Mouse (Mus musculus) spleen, adult 2 months (tissue): ENCODE data around the gene Fhl2.

ENCODE experiments used
- CTCF ChIP-seq: fragments of 200-500 bp; IDR thresholded peaks from 2 replicates; pipeline ENCODE4 v1.5.1; 2011; ENCODE audit warnings: mild to moderate bottlenecking, inconsistent platforms; ENCODE audit not compliant: insufficient read depth, insufficient read length, insufficient replicate concordance; ENCODE audit errors: extremely low read depth
- POLR2A ChIP-seq: fragments of 200-500 bp; IDR thresholded peaks from 2 replicates; pipeline ENCODE4 v1.6.1; 2011; ENCODE audit warnings: low read depth, low read length, inconsistent platforms

DNA sequence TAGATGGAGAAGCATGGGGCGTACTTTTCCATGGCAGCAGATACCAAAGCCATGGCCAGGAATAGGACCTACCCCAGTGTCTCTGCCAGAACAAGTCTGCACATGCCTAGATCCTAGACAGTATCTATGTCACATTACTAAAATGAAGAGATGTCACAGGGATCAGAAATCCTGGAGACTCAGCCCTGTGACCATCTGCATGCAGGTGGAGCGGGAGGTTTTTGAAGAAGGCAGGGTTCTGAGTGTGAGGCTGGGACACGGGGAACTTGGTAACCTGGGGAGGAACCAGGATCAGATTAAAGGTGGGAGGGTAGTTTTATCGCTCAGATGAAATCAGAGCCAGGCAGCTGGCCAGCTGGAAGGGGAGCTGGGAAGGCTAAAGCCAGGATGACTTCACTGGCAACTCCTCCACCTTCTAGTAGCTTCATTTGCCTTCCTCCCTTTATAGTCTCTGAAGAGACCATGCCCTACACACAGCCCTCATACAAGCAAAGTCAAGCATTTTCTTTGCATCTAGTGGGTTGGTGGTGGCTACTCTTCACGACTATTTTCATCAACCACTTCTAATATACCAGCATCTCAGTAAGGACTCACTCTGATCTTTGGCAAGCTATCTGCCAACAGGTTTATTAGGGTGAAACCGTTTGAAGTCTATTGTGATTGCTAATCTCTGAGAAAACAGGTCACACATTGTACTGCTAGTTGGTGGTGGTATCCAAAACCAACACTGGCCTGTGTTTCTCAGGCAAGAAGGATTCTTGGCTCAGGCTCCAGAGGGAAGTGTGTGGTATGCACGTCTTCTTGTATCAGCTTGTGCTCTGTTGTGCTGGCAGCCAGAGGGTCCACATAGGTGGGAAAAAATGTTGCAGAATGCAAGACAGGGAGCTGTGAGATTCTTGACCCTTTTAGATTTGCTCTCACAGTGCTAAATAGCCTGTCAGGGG is 23.2 kb downstream of the Fhl2 start:
- TF ChIP-seq CTCF (no peak), POLR2A (no peak)
